Mouse (Mus musculus): ENCODE measurements around the gene Kdm1b.

Kdm1b gene

GRCm38 (mm10) chr13:47056781-47057180, 13.5 kb downstream of the Kdm1b start:
- no peak for DNase-seq (ENCODE audit: low spot score in 2 of 2)

- DNase-seq (ENCODE audit: low spot score in 2 of 2): no peak
These were observed 19.5 kb downstream of the Kdm1b start for GRCm38 (mm10) chr13:47062756-47063155.

- DNase-seq (ENCODE audit: low spot score in 2 of 2): no peak
These were observed 20.9 kb downstream of the Kdm1b start for GRCm38 (mm10) chr13:47063985-47064760.

GRCm38 (mm10) chr13:47066516-47066915, 23.2 kb downstream of the Kdm1b start:
- no peak for DNase-seq (ENCODE audit: low spot score in 2 of 2)

GRCm38 (mm10) chr13:47067001-47067400, 23.7 kb downstream of the Kdm1b start:
- DNase-seq (ENCODE audit: low spot score in 2 of 2): no peak

GRCm38 (mm10) chr13:47070329-47071080, 27.2 kb downstream of the Kdm1b start:
- DNase-seq (ENCODE audit: low spot score in 2 of 2): no peak

GRCm38 (mm10) chr13:47071871-47072270, 28.6 kb downstream of the Kdm1b start:
- DNase-seq (ENCODE audit: low spot score in 2 of 2): no peak

GRCm38 (mm10) chr13:47072484-47072883, 29.2 kb downstream of the Kdm1b start:
- no peak for DNase-seq (ENCODE audit: low spot score in 2 of 2)

- DNase-seq (ENCODE audit: low spot score in 2 of 2): no peak
These were observed 32.9 kb downstream of the Kdm1b start for GRCm38 (mm10) chr13:47076156-47076555.

GRCm38 (mm10) chr13:47077367-47077766, 34.1 kb downstream of the Kdm1b start:
- DNase-seq (ENCODE audit: low spot score in 2 of 2): no peak

GRCm38 (mm10) chr13:47078799-47079198, 35.5 kb downstream of the Kdm1b start:
- DNase-seq (ENCODE audit: low spot score in 2 of 2): no peak

GRCm38 (mm10) chr13:47080905-47081505, 37.7 kb downstream of the Kdm1b start:
- no peak for DNase-seq (ENCODE audit: low spot score in 2 of 2)

GRCm38 (mm10) chr13:47088433-47088832, 45.1 kb downstream of the Kdm1b start:
- no peak for DNase-seq (ENCODE audit: low spot score in 2 of 2)

- no peak for DNase-seq (ENCODE audit: low spot score in 2 of 2)
These were observed 46.0 kb downstream of the Kdm1b start for GRCm38 (mm10) chr13:47089271-47089670.

- DNase-seq (ENCODE audit: low spot score in 2 of 2): no peak
These were observed 50.5 kb downstream of the Kdm1b start for GRCm38 (mm10) chr13:47093791-47094190.

- no peak for DNase-seq (ENCODE audit: low spot score in 2 of 2)
These were observed 53.3 kb downstream of the Kdm1b start for GRCm38 (mm10) chr13:47096591-47096990.

- no peak for DNase-seq (ENCODE audit: low spot score in 2 of 2)
These were observed 56.0 kb downstream of the Kdm1b start for GRCm38 (mm10) chr13:47099265-47099664.

GRCm38 (mm10) chr13:47100587-47100986, 57.3 kb downstream of the Kdm1b start:
- DNase-seq (ENCODE audit: low spot score in 2 of 2): no peak

GRCm38 (mm10) chr13:47104146-47104545, 60.8 kb downstream of the Kdm1b start:
- no peak for DNase-seq (ENCODE audit: low spot score in 2 of 2)

- DNase-seq (ENCODE audit: low spot score in 2 of 2): no peak
These were observed 61.7 kb downstream of the Kdm1b start for GRCm38 (mm10) chr13:47104856-47105541.

- DNase-seq (ENCODE audit: low spot score in 2 of 2): peak; percentile 69 to 85
These were observed 62.6 kb downstream of the Kdm1b start, which contains the start of gene Dek for GRCm38 (mm10) chr13:47105711-47106579. Dek (minus strand) TSS chr13:47106201.
